ENCODE assay signal across 9 mouse cellular contexts in genomic region chr17:87797688-87798291, GRCm38 (mm10). TPM values are rescaled to one million over a fixed set of nuclear protein-coding genes. Genes with fewer than 3 reads are reported as not detected.
DNase-seq lines count a peak whose midpoint lies in the region; ATAC-seq and TF ChIP-seq lines count a peak whose summit lies in the region.
"Had no signal": no experiment of that assay in that cellular context is flagged by ENCODE, and none has a peak within 500 bp of the region (broad histone marks: within the 10 kb centered on the region; RNA-seq: fewer than 3 reads in every experiment).

Gene Kcnk12 (minus strand): TSS chr17:87797994.

- H3K9me3 ChIP-seq in forebrain, embryonic 15.5 days = no peaks in the 10 kb centered on the region
- H3K9me3 ChIP-seq in intestine, postnatal 0 days (ENCODE audit: control insufficient read depth) = no peaks in the 10 kb centered on the region

- TF ChIP-seq CTCF in gastrocnemius, adult 2 months (IDR thresholded peaks at IDR 0.05) = no peak
- TF ChIP-seq CTCF in intestine, postnatal 0 days (IDR thresholded peaks at IDR 0.05; ENCODE audit: low read depth) = peak; percentile 38

- peaks cover 55% of the 10 kb centered on the region for H3K27me3 ChIP-seq in forebrain, embryonic 15.5 days
- peaks cover 59% of the 10 kb centered on the region for H3K27me3 ChIP-seq in intestine, postnatal 0 days (replicated peaks; ENCODE audit: control insufficient read depth, insufficient read depth, low read length)

- peak within 1 kb of the TSS; percentile 57 for H3K4me3 ChIP-seq in gastrocnemius, adult 2 months
- H3K4me3 ChIP-seq in forebrain, embryonic 15.5 days = peak within 1 kb of the TSS; percentile 60
- H3K4me3 ChIP-seq in intestine, postnatal 0 days (ENCODE audit: low read depth, low read length) = peak within 1 kb of the TSS; percentile 43

- intact Hi-C loops in gastrocnemius, adult 2 months (cut with DNase I) = no loop called here
- intact Hi-C loops in left cerebral cortex, postnatal 4 days (cut with DNase I) = loop anchor here (10.0 kb wide), 1 partner anchor 113 kb away; no protein-coding TSS in a partner anchor

- no peaks in the 10 kb centered on the region for H3K36me3 ChIP-seq in forebrain, embryonic 15.5 days
- no peaks in the 10 kb centered on the region for H3K36me3 ChIP-seq in intestine, postnatal 0 days (ENCODE audit: control insufficient read depth, insufficient read depth)

- H3K4me2 ChIP-seq in forebrain, embryonic 15.5 days (replicated peaks) = peak within 1 kb of the TSS; percentile 98
- H3K4me2 ChIP-seq in intestine, postnatal 0 days (replicated peaks; ENCODE audit: low read depth) = peak within 1 kb of the TSS; percentile 72

- peaks cover 30% of the 10 kb centered on the region for H3K4me1 ChIP-seq in forebrain, embryonic 15.5 days
- no peaks in the 10 kb centered on the region; the same call in 1 of the 2 replicates for H3K4me1 ChIP-seq in intestine, postnatal 0 days (replicated peaks; ENCODE audit: control insufficient read depth, insufficient read depth, low read length)

- peak; percentile 78 for ATAC-seq in cerebellum, adult (ENCODE audit: insufficient number of reproducible peaks, low FRiP score, low TSS enrichment)
- ATAC-seq in forebrain, embryonic 15.5 days (replicated peaks) = peak; percentile 87
- ATAC-seq in intestine, postnatal 0 days = no peak

- H3K27ac ChIP-seq in gastrocnemius, adult 2 months = no peak within 1 kb of the TSS
- H3K27ac ChIP-seq in forebrain, embryonic 15.5 days (replicated peaks) = 0 out of 2 replicates have a peak within 1 kb of the TSS, but pooled peaks have one; percentile 11
- no peak within 1 kb of the TSS for H3K27ac ChIP-seq in intestine, postnatal 0 days (ENCODE audit: low read depth, low read length)

- 1% methylated on average over 45 of the region's 46 CpGs for WGBS in forebrain, embryonic 15.5 days
- 1% methylated on average over 46 of the region's 46 CpGs for WGBS in intestine, postnatal 0 days

- DNase-seq in gastrocnemius, adult 2 months = no peak
- DNase-seq in gastrocnemius, postnatal 25 days = no peak
- DNase-seq in left cerebral cortex, postnatal 4 days = peak; percentile 66
- DNase-seq in neural tube, embryonic 10.5 days (ENCODE audit: extremely low spot score, low spot score) = peak; percentile 69
- DNase-seq in B cell, adult 2 months = no peak

- peak within 1 kb of the TSS; percentile 51 for H3K9ac ChIP-seq in forebrain, embryonic 15.5 days (replicated peaks)
- no peak within 1 kb of the TSS for H3K9ac ChIP-seq in intestine, postnatal 0 days (ENCODE audit: low read depth, low read length)

RNA-seq across cellular contexts. Expression of gene Kcnk12, which starts in this region (rescaled TPM):
- total RNA-seq in gastrocnemius, adult 2 months (2021) = not detected
- not detected for total RNA-seq in gastrocnemius, postnatal 25 days (2021)
- 1.3 and 1.6 TPM in 2 replicates for polyA plus RNA-seq in forebrain, embryonic 15.5 days (2015; fragmentation: Nextera tagmentation; extraction: Ambion mirVana)
- not detected in 2 replicates for polyA plus RNA-seq in intestine, postnatal 0 days (2015; fragmentation: Nextera tagmentation; extraction: Ambion mirVana)
- 10 to 100 TPM; 15.4 to 16.6 TPM for total RNA-seq in left cerebral cortex, postnatal 4 days (2021)
- total RNA-seq: gastrocnemius, postnatal 4 days had no signal

Comparison
In these comparisons a context has a peak if more than half of its experiments do, and no peak if none do; other contexts are left out.
1. RNA of gene Kcnk12 (total RNA-seq): 15.4 to 16.6 TPM in left cerebral cortex, postnatal 4 days; not detected in gastrocnemius, postnatal 25 days and not detected in gastrocnemius, adult 2 months; every median in the first group is over 10 times any median in the second.
2. DNase-seq: peak in left cerebral cortex, postnatal 4 days (single experiment) and neural tube, embryonic 10.5 days (single experiment); none in gastrocnemius, adult 2 months (single experiment), gastrocnemius, postnatal 25 days (single experiment) and B cell, adult 2 months (0 of 2).
3. Peak in every context shown above with its lines, with median percentiles within 50 percentile points of each other: H3K4me3 ChIP-seq.